Mouse (Mus musculus): Measurements from ENCODE around the gene 4930544D05Rik.

The 4930544D05Rik gene

DNA sequence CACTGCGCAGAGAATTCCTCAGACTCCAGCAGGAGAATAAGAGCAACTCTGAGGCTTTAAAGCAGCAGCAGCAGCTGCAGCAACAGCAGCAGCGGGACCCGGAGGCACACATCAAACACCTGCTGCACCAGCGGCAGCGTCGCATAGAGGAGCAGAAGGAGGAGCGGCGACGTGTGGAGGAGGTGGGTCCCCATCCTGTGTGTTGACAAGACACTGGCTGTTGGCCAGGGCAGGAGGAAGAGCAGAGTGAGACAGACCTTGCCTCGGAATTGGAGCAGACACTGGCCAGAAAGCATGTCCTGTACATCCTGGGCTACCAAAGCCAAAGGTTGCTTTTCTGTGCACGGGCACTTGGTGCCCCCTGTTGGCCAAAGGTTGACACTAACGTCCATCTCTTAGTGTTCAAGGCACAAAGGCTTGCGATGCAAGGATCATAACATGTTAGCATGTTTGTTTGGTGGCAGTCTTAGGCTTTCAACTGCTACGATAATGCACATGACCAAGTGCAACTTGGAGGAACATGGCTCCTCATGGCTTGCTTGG is 10.6 kb upstream of the 4930544D05Rik start:
- peak; percentile 74 for DNase-seq

DNA sequence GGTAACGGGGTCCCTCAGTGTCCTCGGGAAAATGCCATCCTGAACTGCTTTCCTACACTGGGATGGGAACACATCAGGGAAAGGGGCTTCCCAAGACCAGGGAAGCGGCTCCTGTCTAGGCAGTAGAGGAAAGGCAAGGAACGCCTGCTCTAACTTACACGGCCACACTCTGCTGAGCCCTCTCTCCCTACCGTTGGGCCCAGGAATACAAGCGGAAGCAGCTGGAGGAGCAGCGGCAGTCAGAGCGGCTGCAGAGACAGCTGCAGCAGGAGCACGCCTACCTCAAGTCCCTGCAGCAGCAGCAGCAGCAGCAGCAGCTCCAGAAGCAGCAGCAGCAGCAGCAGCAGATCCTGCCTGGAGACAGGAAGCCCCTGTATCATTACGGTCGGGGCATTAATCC is 8.9 kb upstream of the 4930544D05Rik start:
- DNase-seq: no peak

DNA sequence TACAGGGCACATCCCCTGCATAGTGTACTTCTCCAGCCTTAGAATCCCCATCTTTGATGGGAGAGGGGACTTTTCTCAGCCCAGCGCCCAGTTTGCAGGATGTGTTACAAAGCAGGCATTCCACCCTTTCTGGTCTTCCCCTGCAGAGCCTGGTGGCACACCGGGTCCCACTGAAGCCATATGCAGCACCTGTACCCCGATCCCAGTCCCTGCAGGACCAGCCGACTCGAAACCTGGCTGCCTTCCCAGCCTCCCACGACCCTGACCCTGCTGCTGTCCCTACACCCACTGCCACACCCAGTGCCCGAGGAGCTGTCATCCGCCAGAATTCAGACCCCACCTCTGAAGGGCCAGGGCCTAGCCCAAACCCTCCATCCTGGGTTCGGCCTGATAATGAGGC is 8.0 kb upstream of the 4930544D05Rik start:
- no peak for DNase-seq

DNA sequence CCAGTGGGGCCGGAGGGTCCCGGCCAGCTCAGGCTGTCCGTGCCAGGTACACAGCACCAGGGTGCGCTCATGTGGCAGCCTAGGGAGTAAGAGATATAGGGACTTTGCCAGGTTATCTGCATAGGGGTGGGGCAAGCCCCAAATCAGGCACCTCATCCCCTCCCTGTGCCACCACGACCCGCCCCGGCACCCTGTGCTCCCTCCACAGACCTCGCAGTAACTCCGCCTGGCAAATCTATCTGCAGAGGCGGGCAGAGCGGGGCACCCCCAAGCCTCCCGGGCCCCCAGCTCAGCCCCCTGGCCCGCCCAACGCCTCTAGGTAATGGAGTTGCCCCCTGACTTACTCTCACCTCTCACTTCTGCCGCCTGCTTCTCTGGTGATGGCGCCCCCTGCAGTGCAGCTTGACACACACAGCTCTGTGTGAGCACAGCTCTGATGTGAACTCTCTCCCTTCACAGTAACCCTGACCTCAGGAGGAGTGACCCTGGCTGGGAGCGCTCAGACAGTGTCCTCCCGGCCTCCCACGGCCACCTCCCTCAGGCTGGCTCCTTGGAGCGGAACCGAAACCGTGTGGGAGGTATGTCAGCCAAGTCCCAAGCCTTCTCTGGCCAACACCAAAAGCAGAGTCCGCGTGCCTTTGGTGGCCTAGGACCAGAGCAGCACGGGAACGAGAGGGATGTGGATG is 7.1 kb upstream of the 4930544D05Rik start:
- DNase-seq: no peak

DNA sequence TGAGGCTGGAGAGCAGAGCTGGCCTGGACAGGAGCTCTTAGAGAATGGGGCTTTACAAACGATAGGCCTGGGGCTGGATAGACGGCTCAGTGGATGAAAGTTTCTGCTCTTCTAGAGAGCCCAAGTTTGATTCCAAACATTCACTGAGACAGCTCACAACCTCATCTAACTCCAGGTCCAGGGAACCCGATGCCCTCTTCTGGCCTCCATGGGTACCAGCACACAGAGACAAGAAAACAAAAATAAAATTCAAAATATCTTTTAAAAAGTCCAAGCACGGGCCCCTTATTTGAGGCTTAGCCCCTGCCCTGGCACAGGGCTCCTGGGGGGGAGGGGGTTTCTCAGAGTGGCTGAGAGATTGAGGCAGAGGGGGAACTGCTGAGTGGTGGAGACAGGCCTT is 4.9 kb upstream of the 4930544D05Rik start:
- DNase-seq: no peak

DNA sequence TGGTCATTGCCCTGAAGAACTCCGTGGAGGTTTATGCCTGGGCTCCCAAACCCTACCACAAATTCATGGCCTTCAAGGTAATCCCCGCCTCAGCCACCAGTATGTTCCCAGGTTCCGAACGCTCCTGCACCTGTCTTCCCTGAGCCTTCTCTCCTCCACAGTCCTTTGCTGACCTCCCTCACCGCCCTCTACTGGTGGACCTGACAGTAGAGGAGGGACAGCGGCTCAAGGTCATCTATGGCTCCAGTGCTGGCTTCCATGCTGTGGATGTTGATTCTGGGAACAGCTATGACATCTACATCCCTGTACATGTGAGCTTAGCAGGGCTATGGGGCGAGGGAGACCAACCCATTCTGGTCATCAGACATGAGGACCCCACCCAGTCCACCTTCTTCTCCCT is 3.1 kb upstream of the 4930544D05Rik start:
- no peak for DNase-seq

DNA sequence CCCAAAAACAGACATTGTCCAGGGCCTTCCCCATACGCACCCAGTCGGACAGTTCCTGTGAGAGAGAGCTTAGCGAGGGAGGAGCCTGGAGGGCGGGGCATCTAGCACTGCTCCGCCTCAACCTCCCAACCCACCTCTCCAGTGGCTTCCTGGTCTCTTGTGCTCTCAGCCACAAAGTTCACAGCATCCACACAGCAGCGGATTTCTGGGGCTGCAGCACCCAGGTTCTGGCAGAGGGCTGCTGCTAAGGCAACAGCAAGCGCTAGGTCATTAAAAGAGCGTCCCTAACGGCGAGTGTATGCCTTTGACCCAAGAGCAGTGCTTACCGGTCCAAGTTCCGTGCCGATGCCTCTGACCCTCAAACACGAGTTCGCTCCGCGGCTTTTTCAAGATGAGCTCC is 574 bp upstream of the 4930544D05Rik start:
- DNase-seq: no peak

DNA sequence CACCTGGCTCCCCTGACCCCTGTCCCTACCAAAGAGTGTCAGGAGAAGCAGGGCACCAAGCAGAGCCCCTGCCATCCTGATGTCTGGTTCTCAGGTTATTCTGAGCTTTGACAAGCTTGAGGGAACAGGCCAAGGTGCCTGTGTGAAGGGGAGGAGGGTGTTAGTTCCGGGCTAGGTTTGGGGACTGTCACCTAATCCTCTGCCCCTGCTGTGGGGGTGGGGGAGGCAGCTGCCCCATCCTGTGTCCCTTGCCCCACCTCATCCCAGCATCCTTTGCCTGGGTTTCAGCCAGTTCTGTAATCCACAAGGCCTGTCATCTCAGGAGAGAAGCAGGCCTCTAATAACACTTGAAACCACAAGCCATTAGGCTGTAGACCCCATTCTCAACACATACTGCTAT is 3.5 kb downstream of the 4930544D05Rik start, which contains the start of gene Chrne:
TSS of gene Chrne (minus strand) at position 116 of the 400 bp plus-strand sequence.
- DNase-seq: no peak

DNA sequence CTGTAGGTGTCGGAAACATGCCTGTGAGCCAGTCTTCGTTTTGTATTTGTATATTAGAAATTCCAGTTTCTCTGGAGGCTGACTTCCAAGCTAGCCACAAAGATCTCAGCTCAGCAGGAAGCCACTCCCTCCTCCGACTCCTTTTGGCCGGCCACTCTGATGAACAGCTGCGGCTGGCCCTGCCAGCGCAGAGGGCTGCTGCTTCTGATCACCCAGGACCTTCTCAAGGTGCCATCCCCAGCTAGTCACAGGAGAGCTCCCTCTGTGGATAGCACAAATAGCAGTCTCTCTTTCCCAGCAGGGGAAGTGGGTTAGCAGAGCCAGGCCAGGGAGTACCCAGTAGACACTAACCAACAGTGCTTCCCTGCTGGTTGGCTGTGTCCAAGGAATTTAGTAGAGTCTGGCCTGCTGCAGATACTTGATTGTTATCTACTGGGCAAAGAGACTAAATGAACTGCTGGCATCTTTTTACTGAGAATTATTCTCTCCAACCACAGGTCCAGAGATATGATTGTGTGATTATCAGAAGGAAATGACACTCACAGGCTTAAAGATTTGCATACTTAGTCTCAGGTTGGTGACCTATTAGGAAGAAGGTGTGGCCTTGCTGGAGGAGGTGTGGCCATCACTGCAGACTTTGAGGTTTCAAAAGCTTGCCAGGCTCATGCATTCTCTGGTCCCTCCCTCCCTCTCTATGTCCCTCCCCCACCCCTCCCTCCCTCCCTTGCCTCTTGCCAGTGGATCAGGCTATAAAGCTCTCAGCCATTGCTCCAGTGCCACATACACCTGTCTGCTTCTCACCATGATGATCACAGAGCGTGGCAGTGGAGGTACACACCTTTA is 6.5 kb downstream of the 4930544D05Rik start:
- no peak for DNase-seq

DNA sequence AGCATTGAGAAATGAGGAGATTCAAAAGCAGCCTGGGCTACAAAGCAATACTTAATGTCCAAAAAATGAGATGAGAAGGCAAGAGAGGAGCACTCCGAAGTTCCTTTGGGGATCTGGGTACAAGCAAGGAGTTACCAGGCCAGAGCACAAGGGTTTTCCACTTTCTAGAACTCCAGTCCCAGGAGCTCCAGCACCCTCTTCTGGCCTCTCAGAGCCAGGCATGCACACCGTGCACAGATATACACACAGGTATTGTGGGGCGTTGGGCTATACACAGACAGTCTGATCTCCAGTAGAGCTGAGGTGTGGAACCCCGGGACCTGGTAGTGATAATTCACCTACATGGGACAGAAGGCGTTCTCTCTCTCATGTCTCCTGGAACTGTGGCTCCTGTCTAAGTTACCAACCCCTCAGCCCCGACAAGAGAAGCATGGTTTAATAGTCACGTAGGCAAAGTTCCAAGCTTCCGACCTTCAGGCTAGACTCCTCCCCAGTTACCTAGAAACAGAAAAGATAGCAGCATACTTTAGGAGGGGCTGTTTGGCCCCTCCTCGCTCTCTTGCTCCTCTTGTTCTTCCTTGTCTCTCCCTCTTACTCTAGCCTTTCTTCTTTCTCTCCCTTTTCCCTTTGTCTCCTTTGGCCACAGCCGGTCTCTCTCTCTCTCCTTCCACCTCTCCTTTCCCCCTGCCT is 7.5 kb downstream of the 4930544D05Rik start:
- DNase-seq: no peak

DNA sequence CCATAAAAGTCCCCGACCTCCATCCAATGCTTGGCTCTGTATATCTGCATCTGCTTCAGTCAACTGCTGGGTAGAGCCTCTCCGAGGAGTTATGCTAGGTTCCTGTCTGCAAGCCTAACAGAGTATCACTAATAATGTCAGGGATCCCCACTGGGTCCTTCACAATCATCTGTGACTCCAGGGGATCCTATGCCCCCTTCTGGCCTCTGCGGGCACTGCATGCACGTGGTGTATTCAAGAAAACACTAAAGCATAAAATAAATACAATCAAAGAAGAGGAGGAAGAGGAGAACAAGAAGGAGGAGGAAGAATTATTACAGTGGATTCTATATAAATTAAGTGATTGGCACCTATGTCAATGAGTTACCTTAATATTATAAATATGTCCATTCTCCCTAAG is 9.8 kb downstream of the 4930544D05Rik start:
- no peak for DNase-seq

DNA sequence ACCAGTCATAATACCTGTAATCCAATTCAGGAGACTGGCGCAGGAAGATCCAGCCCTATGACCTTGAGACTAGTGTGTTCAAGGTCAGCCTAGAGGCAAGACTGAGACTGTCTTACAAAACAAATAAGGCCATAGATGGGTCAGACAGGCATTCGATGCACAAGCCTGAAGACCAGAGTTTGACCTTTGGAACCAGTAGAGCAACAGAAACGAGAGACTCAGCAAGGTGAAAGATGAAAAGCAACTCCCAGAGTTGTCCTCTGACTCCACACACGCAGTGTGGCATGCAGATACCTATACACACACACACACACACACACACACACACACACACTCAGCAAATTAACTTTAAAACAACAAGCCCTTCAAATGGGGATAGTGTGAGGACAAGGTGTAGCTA is 11.2 kb downstream of the 4930544D05Rik start:
- DNase-seq: no peak

DNA sequence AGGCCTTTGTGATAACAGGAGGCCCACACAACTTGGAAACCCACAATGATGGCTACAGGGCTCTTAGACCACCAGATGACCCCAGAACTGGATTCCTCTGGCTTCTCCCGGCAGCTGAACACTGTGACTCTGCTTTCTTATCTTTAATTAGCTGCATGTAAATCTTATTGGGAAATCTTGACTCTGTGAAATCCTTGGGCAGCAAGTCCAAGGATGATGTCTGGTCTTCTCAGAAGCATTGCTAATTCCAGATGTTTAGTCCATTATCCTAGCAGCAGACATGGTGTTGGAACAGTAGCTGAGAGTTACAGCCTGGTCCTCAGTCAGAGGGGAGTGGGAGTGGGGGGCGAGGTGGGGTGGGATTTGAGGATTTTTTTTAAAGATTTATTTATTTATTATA is 12.8 kb downstream of the 4930544D05Rik start:
- DNase-seq: no peak

DNA sequence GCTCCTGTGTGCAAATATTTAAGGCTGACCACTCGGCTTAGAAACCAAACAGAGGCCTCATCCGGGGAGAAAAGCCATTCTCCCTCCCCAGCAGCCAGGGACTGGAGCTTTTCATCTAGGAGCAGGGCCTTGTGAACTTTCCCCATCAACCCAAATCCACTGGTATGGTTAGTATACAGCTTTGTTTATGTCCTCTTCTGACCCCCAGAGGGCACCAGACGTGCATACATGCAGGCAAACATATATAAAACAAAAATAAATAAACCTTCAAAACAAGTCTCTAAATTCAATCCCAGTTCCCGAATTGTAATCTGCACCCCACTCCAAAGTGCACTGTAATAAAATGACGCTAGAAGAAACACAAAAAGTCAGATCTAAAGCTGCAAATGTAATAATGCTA is 13.9 kb downstream of the 4930544D05Rik start:
- no peak for DNase-seq

DNA sequence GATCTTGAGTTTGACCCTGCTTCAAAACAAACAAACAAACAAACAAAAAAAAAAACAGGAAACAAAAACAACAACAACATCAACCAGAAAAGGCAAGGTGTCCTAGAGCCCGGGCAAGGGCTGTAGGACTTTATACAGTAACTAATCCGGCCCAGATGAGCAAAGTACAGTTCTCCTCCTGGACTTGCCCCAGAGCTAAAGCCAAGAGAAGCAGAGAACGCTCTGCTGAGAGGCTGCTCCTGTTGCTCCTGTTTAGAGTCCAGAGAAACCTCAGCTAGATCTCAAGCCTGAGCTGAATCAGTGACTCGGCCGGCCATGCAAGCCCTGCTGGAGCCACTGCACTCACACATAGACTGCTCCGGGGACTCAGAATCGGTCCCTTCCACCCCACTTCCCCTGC is 14.5 kb downstream of the 4930544D05Rik start:
- DNase-seq: no peak

DNA sequence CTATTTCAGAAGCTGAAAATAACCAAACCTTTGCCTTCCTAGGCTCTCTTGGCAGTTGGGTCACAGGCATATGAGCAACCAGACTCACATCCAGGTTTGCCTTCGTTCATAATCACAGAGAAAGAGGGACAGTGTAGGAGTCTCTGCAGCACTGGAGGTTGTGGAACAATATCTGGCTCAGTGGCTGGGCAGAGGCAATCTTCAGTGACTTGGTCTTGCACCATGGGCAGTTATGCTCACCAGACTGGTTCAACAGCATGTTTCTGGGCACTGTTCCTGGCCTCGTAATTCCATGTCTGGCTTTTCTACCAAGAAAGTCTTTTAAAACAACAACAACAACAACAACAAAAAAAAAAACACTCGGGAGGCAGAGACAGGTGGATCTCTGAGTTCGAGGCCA is 20.0 kb downstream of the 4930544D05Rik start:
- DNase-seq: no peak

DNA sequence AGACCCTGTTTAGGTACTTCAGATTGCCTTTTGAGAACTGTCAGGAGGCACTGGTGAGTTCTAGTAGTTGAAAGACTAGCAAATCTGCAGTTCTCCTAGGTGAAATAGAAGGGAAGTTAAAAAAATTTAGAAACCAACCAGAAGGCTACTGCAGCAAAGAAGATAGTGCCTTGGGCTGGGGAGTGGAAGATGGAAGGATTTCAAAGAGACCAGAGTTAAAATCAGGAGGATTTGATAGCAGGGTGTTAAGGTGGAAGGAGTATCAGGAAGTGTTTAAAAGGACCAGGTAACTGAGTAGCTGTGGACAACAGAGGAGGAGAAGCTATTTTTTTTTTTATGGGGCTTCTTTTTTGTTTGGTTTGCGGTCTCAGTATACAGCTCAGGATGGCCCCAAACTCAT is 22.1 kb downstream of the 4930544D05Rik start:
- no peak for DNase-seq

DNA sequence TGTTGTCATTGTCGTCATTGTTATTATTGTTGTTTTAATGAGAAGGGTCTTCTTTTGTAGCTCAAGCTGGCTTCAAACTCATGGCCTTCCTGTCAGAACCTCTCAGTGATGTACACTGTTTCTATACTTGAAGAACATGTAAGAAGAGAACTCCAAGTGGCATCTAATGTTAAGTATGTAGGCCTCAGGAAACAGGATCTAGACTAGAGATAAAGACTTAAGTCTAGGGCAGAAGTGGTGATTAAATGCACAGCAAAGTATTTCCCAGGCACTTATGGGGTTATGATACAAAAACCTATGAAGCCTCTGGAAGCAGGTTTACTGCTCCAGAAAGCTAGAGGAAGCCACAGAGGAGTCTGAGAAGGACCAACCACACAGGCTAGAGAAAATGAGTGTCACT is 22.6 kb downstream of the 4930544D05Rik start:
- no peak for DNase-seq

DNA sequence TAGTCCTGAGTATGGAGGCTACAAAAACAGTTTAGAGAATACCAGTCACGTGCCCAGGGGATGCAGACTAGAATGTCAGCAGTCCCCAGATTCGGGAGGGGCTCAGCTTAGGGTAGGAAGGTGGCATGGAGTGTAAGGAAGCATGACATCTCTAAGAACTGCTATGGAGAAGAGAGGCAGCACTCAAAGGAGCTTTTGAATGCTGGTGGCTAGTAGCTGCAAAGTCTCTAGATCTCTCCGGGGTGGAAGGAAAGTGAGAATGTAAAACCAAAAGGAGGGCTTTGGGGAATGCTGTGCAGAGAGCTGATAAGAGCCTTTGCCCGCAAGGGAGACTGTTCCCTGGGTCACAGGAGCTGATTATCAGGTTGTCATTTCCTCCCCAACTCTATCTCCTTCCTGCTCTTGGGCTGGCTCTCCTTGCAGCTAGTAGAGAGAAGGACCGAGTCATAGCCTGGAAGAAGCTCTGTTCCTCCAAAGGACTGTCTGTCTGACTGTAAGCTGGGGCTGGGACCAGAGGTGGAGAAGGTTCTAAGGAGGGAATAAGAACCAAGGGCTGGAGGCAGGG is 23.1 kb downstream of the 4930544D05Rik start, which contains the start of gene Gp1ba:
TSS of gene Gp1ba (plus strand) at position 409 of the 565 bp plus-strand sequence.
- DNase-seq: no peak

DNA sequence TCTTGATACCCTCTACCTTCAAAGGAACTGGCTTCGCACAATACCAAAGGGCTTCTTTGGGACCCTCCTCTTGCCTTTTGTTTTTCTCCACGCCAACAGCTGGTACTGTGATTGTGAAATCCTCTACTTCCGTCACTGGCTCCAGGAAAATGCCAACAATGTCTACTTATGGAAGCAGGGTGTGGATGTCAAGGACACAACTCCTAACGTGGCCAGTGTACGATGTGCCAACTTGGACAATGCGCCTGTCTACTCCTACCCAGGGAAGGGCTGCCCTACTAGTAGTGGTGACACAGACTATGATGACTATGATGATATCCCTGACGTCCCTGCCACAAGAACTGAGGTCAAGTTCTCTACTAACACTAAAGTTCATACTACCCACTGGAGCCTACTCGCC is 24.3 kb downstream of the 4930544D05Rik start:
- DNase-seq: no peak

DNA sequence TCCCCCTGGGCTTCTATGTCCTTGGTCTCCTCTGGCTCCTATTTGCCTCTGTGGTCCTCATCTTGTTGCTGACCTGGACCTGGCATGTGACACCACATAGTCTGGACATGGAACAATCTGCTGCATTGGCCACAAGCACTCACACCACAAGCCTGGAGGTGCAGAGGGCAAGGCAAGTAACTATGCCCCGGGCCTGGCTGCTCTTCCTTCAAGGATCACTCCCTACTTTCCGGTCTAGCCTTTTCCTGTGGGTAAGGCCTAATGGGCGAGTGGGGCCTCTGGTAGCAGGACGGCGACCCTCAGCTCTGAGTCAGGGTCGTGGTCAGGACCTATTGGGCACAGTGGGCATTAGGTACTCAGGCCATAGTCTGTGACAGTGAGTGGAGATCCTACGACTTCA is 25.6 kb downstream of the 4930544D05Rik start:
- DNase-seq: no peak

DNA sequence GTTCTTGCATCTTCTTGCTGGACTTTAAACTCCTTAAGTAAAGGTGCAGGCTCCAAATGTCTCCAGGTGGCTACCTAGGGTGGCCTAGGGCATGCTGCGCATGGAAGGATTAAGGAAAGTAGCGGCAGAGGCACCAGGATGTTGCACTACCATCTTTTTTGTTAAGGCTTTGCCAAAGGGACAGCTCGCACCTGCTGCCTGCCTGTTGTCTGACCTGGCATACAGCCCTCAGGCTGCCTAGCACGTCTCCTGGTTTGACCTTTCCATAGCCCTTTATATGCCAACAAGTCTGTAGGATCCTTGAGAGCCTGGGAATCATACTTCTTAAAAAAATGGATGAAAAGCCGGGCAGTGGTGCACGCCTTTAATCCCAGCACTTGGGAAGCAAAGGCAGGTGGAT is 27.4 kb downstream of the 4930544D05Rik start:
- DNase-seq: no peak

DNA sequence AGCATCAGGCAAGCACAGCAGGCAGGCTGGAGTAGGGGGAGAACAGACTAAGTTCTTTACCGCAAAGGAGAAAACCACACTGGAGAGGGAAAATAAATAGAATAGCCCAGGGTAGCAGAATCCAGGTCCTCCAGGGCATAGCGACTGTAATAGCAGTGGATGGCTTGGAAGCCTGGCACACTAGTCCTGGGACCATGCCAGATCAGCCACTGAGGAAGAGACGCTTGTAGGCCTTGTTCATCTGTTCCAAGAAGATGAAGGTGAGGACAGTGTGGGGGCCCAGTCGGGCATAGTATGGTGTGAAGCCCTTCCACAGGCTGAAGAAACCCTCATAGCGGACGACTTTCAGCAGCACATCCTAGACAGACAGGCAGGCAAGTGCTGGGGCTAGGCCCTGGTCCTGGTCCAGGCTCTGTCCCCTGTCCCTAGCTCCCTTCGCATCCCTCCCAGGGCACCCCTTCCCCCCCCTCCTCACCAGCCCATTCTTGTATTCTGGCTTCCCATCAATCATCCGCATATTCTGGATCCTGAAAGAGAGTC is 29.0 kb downstream of the 4930544D05Rik start:
- peak; percentile 59 for DNase-seq
